Mouse (Mus musculus): Measurements from ENCODE around the gene Dnah8.
"Not testable (repeated sequence)": the region's sequence is repeated elsewhere in the genome, so short reads cannot be mapped to it uniquely, and the experiment has no call there.

Dnah8 gene

DNA sequence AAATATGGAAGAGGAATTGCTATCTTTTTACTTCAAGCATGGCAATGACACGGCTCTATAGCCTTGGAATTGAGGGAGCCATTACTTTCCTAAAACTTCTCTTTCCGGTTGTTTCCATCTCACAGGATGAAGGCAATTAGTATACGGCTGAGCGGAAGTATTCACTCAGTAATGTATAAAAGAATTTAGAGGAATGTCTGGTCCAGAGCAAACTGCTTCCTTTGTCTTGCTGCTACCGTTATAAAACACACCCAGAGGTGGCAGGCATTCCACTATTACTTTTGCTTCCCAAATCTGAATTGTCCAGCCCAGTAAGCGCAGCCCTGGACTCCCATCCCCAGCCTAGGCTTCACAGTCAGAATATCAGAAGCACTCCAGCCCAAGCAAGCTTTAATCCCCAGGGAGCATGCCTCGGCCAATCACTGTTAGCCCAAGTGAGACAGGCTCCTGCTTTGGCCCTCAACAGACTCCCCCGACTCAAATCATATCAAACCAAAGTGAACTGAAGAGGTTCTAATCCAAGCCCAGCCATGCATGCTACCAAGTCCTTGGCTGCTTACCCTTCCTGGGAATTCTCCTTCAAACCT is 16.2 kb upstream of the Dnah8 start:
- DNase-seq (ENCODE audit: extremely low read depth, insufficient read length, low spot score): no peak

DNA sequence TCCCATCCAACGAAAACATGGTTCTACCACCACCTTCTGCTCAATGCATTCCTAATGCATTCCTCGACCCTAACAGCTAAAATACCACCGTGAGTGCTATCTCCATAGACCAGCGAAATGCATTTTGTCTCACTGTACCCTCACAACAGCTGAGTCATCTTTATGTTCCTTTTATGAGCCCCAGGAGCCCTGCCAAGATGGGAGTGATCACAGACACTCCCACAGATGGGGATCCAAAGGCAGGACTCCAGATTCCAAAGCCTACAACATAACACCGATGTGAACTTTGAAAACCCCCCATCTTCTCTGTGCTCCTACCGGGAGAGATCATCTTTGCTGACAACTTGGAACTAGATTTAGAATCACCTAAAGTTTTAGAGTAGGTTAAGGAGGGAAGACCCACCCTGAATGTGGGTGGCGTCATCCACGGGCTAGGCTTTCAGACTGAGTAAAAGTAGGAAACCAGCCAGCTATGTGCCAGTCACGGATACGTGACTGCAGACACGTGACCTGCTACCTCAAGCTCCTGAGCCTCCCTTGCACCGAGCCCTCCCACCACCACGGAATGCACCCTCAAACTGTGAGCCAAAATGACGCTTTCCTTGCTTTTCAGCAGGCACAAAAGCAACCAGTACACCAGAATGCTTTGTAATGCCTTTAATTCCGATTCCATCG is 14.7 kb upstream of the Dnah8 start:
- DNase-seq (ENCODE audit: extremely low read depth, insufficient read length, low spot score): peak; percentile 62

DNA sequence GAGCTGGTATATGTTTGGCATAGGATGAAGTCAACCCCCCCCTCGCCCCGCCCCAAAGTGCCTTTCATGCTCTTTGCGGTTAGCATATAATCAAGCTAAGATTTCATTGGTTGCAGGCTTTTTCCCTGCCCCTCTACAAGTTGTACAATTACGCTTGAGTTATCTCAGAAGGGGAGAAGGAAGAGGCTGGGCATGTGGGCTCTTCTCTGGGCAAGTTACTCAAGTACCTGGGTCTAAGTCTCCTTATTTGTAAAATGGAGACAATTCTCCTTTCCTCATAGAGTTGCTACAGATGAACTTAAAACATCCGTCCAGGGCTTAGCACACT is 14.2 kb upstream of the Dnah8 start:
- no peak for DNase-seq (ENCODE audit: extremely low read depth, insufficient read length, low spot score)

DNA sequence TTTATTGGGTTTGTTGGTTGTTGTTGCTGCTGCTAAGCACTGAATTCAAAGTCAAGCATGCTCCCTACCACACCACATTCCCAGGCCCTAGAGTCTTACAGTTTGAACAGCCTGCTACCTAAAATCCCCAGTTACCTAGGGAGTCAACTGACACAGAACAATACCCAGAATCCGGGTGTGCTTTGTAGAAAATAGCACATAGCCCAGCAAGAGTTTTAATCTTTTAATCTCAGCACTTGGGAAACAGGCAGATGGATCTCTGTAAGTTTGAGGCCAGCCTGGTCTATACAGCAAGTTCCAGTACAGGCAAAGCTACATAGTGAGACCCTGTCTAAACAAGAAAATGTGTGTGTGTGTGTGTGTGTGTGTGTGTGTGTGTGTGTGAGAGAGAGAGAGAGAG is 13.4 kb upstream of the Dnah8 start:
- DNase-seq (ENCODE audit: extremely low read depth, insufficient read length, low spot score): no peak

DNA sequence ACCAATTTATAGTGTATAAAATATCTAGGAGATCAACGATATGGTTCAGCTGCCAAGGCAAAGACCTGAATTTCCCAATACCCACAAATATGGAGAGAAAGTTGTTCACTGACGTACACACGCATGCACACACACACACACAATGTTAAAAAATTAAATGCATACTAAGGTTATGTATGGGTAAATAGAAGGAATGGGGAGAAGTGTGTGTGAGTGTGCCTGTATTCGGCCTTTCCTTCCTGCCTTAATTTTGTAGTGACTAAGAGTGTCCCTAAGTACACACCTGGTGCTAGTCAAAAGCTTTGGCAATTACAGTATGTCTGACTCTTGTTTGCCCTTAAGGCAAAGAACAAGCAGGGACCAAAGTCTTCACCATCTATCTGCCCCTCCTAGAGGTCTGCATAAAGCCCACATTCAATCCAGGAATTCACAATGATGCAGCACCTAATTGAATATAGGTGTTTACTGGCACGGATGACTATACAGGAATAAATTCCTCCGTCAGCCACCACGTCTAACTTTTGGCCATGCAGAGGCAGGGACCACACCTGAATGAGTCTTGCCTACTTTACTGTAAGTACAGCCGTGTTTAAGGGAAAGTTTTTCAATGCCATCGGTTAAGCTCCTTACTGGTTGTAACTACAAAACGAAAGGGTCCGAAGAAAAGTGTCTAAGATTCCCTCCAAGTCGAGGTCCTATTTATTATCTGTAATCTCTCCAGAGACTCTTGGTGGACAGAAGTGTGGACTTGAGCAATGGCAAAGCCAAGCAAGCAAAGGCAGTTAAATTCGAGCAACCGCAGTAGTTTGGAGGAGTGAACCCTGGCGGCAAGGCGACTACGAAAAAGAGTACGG is 12.7 kb upstream of the Dnah8 start:
- DNase-seq (ENCODE audit: extremely low read depth, insufficient read length, low spot score): no peak

DNA sequence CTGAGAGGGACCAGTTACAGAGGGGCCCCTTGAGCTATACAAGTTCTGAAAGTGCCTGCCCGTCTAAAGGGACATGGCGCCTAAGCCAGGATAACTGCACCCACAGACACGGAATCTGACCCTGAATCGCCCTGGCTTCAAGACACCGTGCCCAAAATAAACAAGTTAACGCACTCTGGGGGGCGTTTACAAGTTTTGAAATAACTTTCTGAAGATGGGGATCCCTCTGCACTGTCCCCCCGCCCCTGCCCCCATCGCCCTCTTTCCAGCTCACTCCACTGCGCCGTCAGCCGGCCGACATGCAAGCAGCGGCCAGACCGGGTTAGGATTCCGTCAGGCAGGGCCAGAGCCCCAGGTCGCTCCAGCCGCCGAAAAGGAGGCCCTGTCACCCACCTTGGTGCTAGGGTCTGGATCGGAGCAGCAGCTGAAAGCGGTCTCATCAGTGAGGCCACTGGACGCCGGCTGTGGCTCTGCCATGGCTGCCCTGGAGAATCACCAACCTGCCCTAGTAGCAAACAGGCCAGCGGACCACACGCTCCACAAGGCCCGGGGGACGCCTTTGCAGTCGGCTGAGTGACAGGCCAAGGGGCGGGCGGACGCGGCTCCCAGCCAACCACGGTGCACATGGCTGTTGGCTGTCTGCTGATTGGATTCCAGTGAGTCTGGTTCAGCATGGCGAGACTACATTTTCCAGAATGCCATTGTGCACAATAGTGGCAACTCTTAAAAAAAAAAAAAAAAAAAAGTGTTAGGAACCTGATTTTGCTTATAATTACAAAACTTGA is 11.9 kb upstream of the Dnah8 start:
- DNase-seq (ENCODE audit: extremely low read depth, insufficient read length, low spot score): peak; percentile 100

DNA sequence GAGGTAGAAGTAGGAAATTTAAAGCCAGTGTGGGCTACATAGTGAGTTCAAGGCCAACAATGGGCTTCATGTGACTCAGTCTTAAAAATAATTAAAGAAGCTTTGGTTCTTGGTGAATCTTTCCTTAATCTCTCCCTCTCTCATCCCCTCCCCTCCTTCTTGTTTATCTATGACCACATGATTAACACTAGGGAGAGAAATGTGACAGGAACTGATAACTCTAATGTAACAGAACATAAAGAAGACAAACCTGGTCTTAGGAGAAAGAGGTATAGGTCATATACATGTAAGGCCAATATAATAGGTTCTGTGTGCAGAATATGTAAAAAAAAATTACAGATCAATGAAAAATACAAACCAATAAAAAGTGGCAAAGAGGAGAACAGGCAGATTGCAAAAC is 10.8 kb upstream of the Dnah8 start:
- DNase-seq (ENCODE audit: extremely low read depth, insufficient read length, low spot score): no peak

DNA sequence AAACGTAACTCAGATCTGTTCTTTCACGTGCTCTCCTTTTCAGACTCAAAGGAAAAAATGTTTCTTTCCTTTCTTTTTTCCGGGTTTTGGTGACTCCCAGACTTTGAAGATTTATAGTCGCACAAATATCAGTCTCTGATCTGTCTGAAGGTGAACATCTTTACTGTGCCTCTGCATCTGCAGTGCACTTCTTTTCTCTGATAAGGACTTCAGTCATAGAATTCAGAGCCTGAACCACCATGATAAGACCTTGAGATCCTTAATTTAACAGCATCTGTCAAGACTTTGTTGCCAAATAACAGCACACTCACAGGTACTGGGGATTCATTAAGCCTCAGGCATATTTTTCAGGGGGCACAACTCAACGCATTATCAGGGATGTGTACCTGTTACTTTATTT is 8.0 kb upstream of the Dnah8 start:
- no peak for DNase-seq (ENCODE audit: extremely low read depth, insufficient read length, low spot score)

DNA sequence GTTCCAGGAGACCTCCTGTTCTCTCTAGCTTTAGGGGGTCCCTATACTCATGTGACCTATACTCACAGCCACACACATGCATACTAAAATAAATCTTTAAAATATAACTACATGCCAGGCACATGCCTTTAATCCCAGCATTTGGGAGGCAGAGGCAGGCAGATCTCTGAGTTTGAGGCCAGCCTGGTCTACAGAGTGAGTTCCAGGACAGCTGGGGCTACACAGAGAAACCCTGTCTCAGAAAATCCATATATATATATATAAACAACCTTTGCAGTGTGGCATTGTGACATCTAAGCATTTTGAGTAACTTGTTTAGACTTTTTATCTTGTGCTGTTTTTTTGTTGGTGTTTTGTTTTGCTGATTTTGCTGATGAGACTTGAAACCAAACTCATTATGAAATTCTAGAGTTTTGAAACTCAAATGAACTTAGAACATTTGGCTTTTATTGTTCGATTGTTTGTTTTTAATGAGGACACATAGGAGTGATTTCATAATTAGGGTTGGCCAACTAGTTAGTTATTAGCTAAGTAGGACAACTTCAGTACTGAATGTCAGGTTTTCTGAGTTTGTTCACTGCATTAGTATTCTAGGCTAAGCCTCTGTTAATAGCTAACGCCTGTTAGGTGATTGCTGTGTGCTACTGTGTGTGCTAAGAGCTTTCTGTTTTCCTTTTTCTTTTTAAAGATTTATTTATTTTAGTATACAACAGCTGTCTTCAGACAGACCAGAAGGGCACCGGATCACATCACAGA is 5.8 kb upstream of the Dnah8 start:
- DNase-seq (ENCODE audit: extremely low read depth, insufficient read length, low spot score): no peak

DNA sequence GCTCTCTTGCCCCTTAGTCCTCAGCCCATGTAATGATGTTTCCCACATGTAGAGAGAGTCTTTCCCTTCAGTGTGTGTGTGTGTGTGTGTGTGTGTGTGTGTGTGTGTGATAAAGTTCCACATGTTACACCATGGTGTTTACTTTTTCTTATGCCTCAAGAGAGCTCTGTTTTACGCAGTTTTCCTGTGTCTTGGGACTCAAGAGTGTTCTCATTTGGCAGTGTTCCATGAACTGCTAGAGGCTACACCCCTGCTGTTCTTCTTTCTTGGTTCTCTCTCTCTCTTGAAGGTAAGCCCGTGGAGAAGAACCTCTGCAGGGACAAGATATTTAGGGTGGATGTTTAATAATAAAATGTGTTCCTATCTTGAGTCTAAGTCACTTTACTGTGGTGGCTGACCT is 5.0 kb upstream of the Dnah8 start:
- DNase-seq (ENCODE audit: extremely low read depth, insufficient read length, low spot score): no peak

DNA sequence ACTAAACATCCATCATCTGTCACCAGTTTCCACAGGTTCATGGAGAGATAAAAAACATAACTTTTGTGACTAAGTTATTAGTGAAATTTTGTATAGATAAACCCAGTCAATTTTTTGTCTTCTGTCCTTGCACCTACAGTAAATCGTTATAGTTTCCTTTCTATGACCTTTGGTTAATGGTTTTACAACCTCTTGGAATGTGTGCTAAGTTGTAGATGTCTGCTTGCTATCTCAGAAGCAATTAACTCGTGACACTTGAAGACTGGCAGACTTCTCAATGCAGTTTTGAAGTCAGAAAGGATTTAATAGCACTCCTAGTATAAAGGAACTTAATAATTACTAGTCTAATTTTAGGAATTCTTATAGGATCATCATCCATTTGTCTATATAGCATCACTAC is 3.6 kb upstream of the Dnah8 start:
- no peak for DNase-seq (ENCODE audit: extremely low read depth, insufficient read length, low spot score)

DNA sequence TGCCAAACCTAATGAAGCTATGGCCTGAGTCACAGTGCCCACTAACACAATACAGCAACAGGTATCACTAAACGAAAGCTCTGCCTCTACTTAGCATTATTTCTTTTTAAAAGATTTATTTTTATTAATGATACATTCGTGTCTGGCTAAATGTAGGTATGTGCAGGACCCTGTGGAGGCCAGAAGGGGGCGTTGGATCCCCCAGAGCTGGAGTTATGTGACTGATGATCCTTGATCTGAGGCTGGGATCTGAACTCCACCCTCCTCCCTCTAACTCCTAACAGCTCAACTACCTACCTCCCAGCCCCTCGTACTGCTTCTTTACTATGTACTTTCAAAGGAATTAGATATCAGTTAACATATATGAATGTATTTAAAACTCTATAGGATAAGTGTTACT is 2.7 kb upstream of the Dnah8 start:
- no peak for DNase-seq (ENCODE audit: extremely low read depth, insufficient read length, low spot score)

DNA sequence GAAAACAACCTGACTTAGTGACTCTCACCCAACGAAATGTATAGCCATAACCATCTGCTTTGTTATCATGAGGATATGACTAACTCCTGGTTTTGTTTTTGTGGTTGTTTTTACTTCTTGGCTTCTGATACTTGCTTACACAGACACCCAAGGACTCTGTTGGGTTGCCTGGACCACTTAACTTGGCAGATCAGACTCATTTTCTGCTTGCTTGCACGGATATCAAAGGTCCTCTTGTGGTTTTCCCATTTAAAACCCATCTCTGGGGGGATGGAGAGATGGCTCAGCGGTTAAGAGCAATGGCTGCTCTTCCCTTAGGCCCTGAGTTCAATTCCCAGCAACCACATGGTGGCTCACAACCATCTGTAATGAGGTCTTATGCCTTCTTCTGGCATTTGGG is 954 bp upstream of the Dnah8 start:
- no peak for DNase-seq (ENCODE audit: extremely low read depth, insufficient read length, low spot score)

DNA sequence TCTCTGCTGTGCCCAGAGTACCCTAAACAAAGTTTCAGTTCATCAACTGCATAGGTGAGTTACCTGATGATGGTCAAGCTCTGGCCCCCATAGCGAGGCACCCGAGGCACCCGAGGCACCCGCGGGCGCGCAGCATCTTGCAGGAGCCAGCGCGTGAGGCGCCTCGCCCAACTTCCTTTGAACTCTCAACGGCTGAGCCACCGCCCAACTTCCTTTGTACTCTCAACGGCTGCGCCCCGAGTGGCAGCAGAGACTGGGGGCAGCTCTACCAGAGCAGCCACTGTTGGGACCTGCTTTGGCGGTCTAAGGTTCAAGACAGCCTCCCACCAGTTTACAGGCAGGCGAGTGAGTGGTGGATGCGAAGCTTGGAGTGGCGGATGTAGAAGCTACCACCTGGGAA is 2.6 kb downstream of the Dnah8 start, which contains the start of gene Glo1:
Gene Glo1, minus strand, starts transcription at position 153 of the 400 bp plus-strand sequence.
- DNase-seq (ENCODE audit: extremely low read depth, insufficient read length, low spot score): not testable (repeated sequence)

DNA sequence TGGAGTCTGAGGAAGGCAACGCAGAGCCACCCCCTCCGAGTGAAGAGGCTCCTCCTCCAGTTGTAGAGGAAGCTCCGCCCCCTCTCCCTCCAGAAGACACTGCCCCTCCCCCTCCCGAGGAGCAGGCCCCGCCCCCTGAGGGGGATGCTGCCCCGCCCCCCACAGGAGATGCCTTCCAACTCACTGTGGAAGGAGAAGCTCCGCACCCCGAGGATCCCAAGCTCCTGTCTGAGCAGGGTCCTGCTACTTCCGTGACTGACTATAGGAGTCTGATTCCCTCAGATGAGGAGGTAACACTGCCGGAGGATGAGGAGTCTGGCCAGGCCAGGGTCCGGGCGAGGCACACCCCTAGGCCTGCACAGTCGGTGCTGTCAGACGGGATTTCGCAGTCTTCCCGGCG is 11.2 kb downstream of the Dnah8 start:
- DNase-seq (ENCODE audit: extremely low read depth, insufficient read length, low spot score): no peak

DNA sequence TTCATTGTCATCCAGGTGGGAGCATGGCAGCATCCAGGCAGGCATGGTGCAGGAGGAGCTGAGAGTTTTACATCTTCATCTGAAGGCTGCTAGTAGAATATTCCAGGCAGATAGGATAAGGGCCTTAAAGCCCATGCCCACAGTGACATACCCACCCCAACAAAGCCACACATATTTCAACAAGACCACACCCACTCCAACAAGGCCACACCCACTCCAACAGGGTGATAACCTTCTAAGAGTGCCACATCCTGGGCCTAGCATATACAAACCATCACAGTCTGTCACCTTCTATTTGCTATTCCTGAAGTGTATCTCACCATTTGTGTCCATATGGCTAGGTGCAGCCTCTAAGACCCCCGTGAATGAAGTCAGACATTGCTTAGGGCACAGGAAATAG is 13.6 kb downstream of the Dnah8 start:
- DNase-seq (ENCODE audit: extremely low read depth, insufficient read length, low spot score): no peak

DNA sequence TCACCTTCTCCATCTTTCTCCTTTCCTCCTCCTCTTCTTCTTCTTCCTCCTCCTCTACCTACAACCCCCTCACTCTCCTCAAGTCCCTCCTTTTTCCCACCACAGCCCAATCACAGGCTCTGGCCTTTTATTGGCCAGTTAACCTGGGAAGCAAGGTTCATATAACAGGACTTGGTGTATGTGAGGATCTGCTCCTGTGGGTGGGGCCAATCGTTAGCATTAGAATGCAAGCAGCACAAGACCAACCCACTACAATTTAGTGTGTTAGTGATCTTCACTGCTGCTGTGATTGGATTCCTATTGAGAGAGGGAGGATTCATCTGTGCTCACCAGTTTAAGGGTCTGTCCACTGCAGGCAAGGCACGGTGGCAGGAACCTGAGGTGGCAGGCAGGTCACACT is 14.8 kb downstream of the Dnah8 start:
- DNase-seq (ENCODE audit: extremely low read depth, insufficient read length, low spot score): no peak

DNA sequence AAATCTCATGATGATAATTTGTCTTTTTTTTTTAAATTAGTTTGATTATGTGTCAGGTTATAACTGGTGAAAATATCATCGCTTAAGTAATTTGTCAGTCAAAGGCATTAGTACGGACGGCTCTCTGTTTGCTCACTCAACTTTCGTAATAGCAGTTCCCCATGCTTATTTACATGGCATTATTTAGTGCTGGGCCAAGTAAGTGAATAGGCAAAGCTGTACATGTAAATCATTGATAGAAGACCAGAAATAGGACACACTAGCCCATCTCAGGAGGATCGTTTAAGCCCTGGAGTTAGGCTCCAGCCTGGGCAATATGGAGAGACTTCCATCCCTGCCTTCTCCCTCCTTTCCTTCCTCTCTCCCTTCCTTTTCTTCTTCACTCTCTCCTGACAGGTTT is 16.7 kb downstream of the Dnah8 start:
- no peak for DNase-seq (ENCODE audit: extremely low read depth, insufficient read length, low spot score)

DNA sequence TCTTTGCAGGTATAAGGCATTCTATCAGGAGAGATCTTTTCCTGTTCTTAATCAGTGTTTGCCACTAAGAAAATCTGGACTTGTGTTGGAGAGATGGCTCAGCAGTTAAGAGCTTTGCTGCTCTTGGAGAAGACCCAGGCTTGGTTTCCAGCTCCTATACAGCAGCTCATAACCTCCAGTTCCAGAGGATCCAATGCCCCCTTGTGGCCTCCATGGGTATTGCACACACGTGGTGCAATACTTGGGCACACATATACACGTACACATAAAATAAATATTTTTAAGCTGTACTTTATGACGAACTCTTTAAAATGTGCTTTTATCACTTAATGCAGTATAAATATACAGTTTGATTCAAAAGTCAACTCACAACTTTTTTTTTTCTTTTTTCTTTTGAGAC is 24.6 kb downstream of the Dnah8 start:
- no peak for DNase-seq (ENCODE audit: extremely low read depth, insufficient read length, low spot score)

DNA sequence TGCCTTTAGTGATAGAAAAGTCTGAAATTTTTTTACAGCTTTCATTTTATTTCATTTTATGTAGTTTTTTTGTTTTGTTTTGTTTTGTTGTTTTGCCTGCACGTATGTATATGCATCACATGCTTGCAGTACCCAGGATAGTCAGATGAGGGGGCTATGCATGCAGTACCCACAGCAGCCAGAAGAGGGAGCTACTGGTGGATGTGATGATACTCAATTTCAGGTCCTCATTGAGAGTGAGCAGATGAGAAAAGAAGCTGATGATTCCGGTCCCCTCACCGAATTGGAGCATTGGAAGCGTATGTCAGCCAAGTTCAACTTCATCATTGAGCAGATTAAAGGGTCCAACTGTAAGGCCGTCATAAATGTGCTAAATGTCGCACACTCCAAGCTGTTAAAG is 28.9 kb downstream of the Dnah8 start:
- no peak for DNase-seq (ENCODE audit: extremely low read depth, insufficient read length, low spot score)
